Mouse (Mus musculus): Measurements from ENCODE around the gene Crmp1.

- TF ChIP-seq CTCF (IDR thresholded peaks at IDR 0.05; ENCODE audit: low read depth) (no peak), EP300 (optimal IDR thresholded peaks at IDR 0.05) (no peak)
Measured at GRCm38 (mm10) chr5:37318715-37319114, 77.0 kb downstream of the Crmp1 start.
